Mouse (Mus musculus) thymus, postnatal 10 days (tissue): ENCODE data around the gene Cngb1.

Experiments
- DNase-seq, 2 experiments: peaks; one replicate each; pipeline ENCODE4 v3.0.0; 2021; ENCODE audit warnings: low spot score in 2 of 2

The Cngb1 gene

DNA sequence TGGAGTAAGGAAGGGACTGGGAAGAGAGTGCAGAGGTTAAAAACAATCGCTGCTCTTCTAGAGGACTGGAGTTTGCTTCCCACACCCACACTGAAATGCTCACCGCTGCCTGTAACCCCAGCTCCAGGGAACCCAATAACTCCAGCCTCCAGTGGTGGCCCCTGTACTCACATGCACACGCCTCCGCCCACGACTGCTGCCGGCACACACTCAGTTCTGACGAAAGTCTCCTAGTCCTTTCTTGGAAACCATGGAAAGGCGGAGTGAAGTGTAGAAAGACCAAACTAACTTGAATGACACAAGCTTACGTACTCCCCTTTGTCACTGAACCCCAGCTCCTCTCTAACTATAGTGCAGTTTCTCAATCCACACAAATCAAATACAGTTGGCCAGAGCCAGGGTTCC lies 106.4 kb downstream of the Cngb1 start:
- DNase-seq: no peak

DNA sequence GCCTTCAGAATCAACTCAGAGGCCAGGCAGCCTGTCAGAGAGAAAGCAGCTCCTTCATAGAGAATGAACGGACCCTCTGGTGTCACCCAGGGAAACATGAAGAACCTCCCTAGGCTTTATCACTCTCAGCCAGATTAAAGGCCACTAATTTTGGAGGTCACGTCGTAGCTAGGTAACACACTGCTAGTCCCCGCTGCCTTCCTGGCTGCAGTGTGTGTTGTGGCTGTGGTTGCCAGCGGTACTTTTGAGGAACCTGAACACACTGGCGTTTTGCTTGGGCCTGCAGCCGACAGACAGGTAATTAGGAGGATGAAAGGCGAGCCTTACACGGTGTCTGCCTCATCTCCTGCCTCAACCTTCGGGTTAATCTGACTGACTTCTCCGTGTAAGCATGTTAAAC lies 110.7 kb downstream of the Cngb1 start:
- DNase-seq: no peak

DNA sequence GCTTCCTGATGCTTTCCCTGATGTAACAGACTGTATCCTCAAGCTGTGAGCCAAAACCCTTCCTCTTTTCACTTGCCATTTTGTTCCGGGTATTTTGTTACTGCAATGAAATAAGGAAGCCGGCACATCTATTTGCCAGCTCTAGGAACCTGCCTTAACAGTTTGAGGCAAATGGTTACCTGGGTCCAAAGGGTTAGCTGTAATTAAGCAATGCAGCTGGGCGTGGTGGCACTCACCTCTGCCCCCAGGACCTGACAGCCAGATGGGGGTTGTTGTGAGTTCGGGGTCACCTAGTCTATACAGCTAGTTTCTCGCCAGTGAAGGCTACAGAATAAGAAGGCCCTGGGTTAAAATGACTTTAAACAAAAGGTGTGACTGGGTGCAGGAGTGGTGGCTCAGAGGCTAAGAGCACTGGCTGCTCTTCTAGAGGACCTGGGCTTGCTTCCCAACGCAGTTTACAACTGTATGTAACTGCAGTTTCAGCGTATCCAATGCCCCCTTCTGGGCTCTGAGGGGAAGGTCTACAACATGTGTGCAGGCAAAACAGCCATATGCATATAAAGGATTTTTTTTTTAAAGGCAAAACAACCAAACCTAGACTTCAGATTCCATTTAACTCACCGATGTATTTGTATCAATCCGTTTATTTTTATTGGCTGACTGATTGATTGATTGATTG lies 114.7 kb downstream of the Cngb1 start:
- no peak for DNase-seq
